Mouse (Mus musculus) neural tube, embryonic 14.5 days (tissue): ENCODE data around the gene Baz2a. TPM values are rescaled to one million over a fixed set of nuclear protein-coding genes. Genes with fewer than 3 reads are reported as not detected.
"Not testable (repeated sequence)": the region's sequence is repeated elsewhere in the genome, so short reads cannot be mapped to it uniquely, and the experiment has no call there.

Experiments used
- ATAC-seq: fragments of 200-750 bp; cut with Nextera tagmentation; 2 replicates; pipeline ENCODE4 v1.8.0; 2017; ENCODE audit warnings: low read depth, mild to moderate bottlenecking, moderate TSS enrichment, moderate library complexity
- H3K27ac ChIP-seq: fragments of 300-500 bp; sonication (generic); 2 replicates; pipeline ENCODE4 v1.5.1; 2014; ENCODE audit warnings: low read depth, mild to moderate bottlenecking, control low read depth, low read length, moderate library complexity, mixed read lengths
- H3K27me3 ChIP-seq: fragments of 300-500 bp; sonication (generic); 2 replicates; pipeline ENCODE4 v1.6.1; 2014; ENCODE audit warnings: low read length; ENCODE audit not compliant: control insufficient read depth, insufficient read depth
- H3K36me3 ChIP-seq: fragments of 300-500 bp; sonication (generic); 2 replicates; pipeline ENCODE4 v1.6.1; 2014; ENCODE audit warnings: low read length, mixed read lengths; ENCODE audit not compliant: control insufficient read depth, insufficient read depth
- H3K4me1 ChIP-seq: fragments of 300-500 bp; sonication (generic); 2 replicates; pipeline ENCODE4 v1.6.1; 2014; ENCODE audit warnings: low read length; ENCODE audit not compliant: control insufficient read depth, insufficient read depth
- H3K4me2 ChIP-seq: fragments of 300-500 bp; sonication (generic); 2 replicates; pipeline ENCODE4 v1.6.1; 2014; ENCODE audit warnings: mild to moderate bottlenecking, low read depth, low read length, control low read depth
- H3K4me3 ChIP-seq: fragments of 300-500 bp; sonication (generic); 2 replicates; pipeline ENCODE4 v1.5.1; 2014; ENCODE audit warnings: low read depth, low read length, control low read depth, mixed read lengths
- H3K9ac ChIP-seq: fragments of 300-500 bp; sonication (generic); replicated peaks from 2 replicates; pipeline ENCODE4 v1.6.1; 2014; ENCODE audit warnings: low read depth, mild to moderate bottlenecking, control low read depth, low read length, mixed read lengths
- H3K9me3 ChIP-seq: fragments of 300-500 bp; sonication (generic); 2 replicates; pipeline ENCODE4 v1.6.1; 2016; ENCODE audit warnings: low read length; ENCODE audit not compliant: control insufficient read depth
- WGBS: fragments of 180-500 bp; shearing (Covaris S2); extraction: QIAGEN DNeasy Blood & Tissue Kit; methylation state at CpG from one replicate; pipeline ENCODE4 v1.1.7; 2014; 5-methylcytosine and 5-hydroxymethylcytosine counted together
- polyA plus RNA-seq: library from polyadenylated mRNA; unstranded; fragments of >200 nt; fragmentation: Nextera tagmentation; extraction: Ambion mirVana; gene quantifications from 2 replicates; pipeline ENCODE4 v1.2.1, GENCODE M21; 2014

Gene Baz2a
- polyA plus RNA-seq, 1 experiment from 2014 or later, result 20.9 TPM

- Histone ChIP-seq H3K4me1 (no peaks in the 10 kb centered on the region), H3K9me3 (no peaks in the 10 kb centered on the region), H3K36me3 (0 out of 2 replicates have a peak, but pooled peaks cover 7% of the 10 kb centered on the region), H3K4me3 (no peak overlapping the region), H3K27me3 (no peaks in the 10 kb centered on the region), H3K9ac (no peak overlapping the region), H3K4me2 (no peak overlapping the region), H3K27ac (no peak overlapping the region)
- WGBS, result 81% methylated on average over 2 of the region's 2 CpGs
- no peak for ATAC-seq
Measured at GRCm38 (mm10) chr10:128144961-128145360, 53.6 kb downstream of the Baz2a start.

DNA sequence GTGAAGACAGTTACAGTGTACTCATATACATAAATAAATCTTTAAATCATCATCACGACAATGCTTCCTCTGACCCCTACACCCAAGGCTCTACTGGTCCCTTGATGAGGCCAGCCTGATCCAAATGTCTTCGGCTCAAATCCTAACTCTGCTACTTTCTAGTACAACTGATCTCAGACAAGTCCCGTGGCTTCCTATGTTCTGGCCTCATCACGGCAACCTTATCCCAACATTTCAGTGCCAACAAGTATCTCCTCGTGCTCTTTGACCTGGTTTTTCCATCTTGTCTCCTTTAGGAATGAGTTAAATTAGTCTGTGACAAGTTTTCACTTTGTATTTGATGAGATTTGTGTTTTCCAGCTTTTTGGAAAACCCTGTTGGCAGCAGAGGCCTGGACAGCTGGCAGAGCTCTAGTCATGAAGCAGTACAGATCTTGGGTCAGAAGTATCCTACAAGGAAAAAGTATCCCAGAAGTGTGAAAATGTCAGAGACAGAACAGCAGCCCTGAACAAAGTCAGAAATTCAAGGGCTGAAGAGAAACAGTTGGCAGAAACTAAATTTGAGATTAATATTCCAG lies 57.5 kb downstream of the Baz2a start:
- H3K9me3 ChIP-seq, result no peaks in the 10 kb centered on the region
- H3K27me3 ChIP-seq, result no peaks in the 10 kb centered on the region
- WGBS, result 93% methylated on average over 5 of the region's 5 CpGs
- no peak overlapping the region for H3K27ac ChIP-seq
- H3K4me1 ChIP-seq, result no peaks in the 10 kb centered on the region
- H3K4me2 ChIP-seq, result no peak overlapping the region
- no peaks in the 10 kb centered on the region for H3K36me3 ChIP-seq
- ATAC-seq, result no peak
- no peak overlapping the region for H3K4me3 ChIP-seq
- no peak overlapping the region for H3K9ac ChIP-seq

- H3K27ac ChIP-seq, result no peak overlapping the region
- no peak overlapping the region for H3K9ac ChIP-seq
- no peak overlapping the region for H3K4me2 ChIP-seq
- no peaks in the 10 kb centered on the region for H3K9me3 ChIP-seq
- ATAC-seq, result peak; percentile 54; the same call in 1 of the 2 replicates
- WGBS, result 7% methylated on average over 5 of the region's 5 CpGs
- H3K27me3 ChIP-seq, result no peaks in the 10 kb centered on the region
- H3K36me3 ChIP-seq, result no peaks in the 10 kb centered on the region
- H3K4me1 ChIP-seq, result no peaks in the 10 kb centered on the region
- H3K4me3 ChIP-seq, result no peak overlapping the region
Measured at GRCm38 (mm10) chr10:128149592-128149991, 58.2 kb downstream of the Baz2a start.

GRCm38 (mm10) chr10:128150941-128151340 lies 59.6 kb downstream of the Baz2a start:
- Histone ChIP-seq H3K4me3 (no peak overlapping the region), H3K27ac (no peak overlapping the region), H3K4me2 (no peak overlapping the region), H3K9me3 (no peaks in the 10 kb centered on the region), H3K36me3 (no peaks in the 10 kb centered on the region), H3K27me3 (no peaks in the 10 kb centered on the region), H3K4me1 (no peaks in the 10 kb centered on the region), H3K9ac (no peak overlapping the region)
- ATAC-seq, result no peak
- 81% methylated on average over 14 of the region's 14 CpGs for WGBS

DNA sequence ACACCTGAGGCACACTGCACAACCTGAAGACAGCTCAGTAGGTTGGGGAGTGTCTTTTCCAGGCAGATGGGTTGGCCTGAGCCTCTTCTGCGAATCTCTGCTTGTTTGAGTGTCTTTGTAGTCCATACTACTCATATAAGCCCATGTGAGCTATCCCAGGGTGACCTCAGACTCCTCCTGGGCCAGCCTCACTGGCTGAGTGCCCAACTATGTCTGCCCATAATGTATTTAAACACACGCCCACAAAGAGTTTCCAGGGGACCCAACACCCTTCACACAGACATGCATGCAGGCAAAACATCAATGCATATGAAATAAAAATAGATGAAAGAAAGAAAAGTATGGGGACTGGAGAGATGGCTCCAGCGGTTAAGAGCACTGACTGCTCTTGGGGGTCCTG lies 62.6 kb downstream of the Baz2a start:
- H3K9me3 ChIP-seq, result no peaks in the 10 kb centered on the region
- no peak overlapping the region for H3K4me2 ChIP-seq
- ATAC-seq, result no peak
- no peak overlapping the region for H3K4me3 ChIP-seq
- no peaks in the 10 kb centered on the region for H3K4me1 ChIP-seq
- H3K27me3 ChIP-seq, result no peaks in the 10 kb centered on the region
- 79% methylated on average over 3 of the region's 3 CpGs for WGBS
- no peaks in the 10 kb centered on the region for H3K36me3 ChIP-seq
- H3K9ac ChIP-seq, result no peak overlapping the region
- H3K27ac ChIP-seq, result no peak overlapping the region

DNA sequence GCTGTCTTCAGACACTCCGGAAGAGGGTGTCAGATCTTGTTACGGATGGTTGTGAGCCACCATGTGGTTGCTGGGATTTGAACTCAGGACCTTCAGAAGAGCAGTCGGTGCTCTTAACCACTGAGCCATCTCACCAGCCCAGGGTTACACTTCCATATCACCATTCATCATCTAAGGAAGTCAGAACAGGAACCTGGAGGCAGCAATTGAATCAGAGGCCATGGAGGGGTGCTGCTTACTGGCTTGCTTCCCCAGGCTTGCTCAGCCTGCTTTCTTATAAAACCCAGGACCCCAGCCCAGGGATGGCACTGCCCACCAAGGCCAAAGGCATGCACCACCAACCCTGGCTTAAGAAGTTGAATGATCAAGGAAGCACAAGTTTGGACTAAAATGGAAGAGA lies 74.3 kb downstream of the Baz2a start:
- WGBS, result 100% methylated on average over 2 of the region's 3 CpGs
- not testable (repeated sequence) for H3K36me3 ChIP-seq, H3K9ac ChIP-seq, H3K27ac ChIP-seq, H3K27me3 ChIP-seq, H3K4me2 ChIP-seq, ATAC-seq, H3K9me3 ChIP-seq, H3K4me1 ChIP-seq, H3K4me3 ChIP-seq

GRCm38 (mm10) chr10:128167091-128167490 lies 75.7 kb downstream of the Baz2a start:
- Histone ChIP-seq H3K27me3 (no peaks in the 10 kb centered on the region), H3K4me1 (no peaks in the 10 kb centered on the region), H3K9me3 (no peaks in the 10 kb centered on the region), H3K27ac (no peak overlapping the region), H3K4me3 (no peak overlapping the region), H3K4me2 (no peak overlapping the region), H3K9ac (no peak overlapping the region), H3K36me3 (no peaks in the 10 kb centered on the region)
- ATAC-seq, result no peak
- WGBS, result 69% methylated on average over 6 of the region's 6 CpGs

GRCm38 (mm10) chr10:128171348-128171747 lies 80.0 kb downstream of the Baz2a start:
- H3K36me3 ChIP-seq, H3K4me2 ChIP-seq, H3K4me1 ChIP-seq, H3K27me3 ChIP-seq, H3K9me3 ChIP-seq, ATAC-seq, H3K27ac ChIP-seq, H3K4me3 ChIP-seq, H3K9ac ChIP-seq: not testable (repeated sequence)
- 97% methylated on average over 10 of the region's 10 CpGs for WGBS

GRCm38 (mm10) chr10:128175302-128175701 lies 83.9 kb downstream of the Baz2a start:
- Histone ChIP-seq H3K4me3 (peak overlapping the region; percentile 41), H3K36me3 (no peaks in the 10 kb centered on the region), H3K27ac (no peak overlapping the region), H3K9me3 (no peaks in the 10 kb centered on the region), H3K27me3 (no peaks in the 10 kb centered on the region), H3K4me2 (peak overlapping the region; percentile 67), H3K4me1 (peaks cover 7% of the 10 kb centered on the region; the same call in 1 of the 2 replicates), H3K9ac (no peak overlapping the region)
- WGBS, result 23% methylated on average over 3 of the region's 3 CpGs
- ATAC-seq, result no peak
